Comparison of ENCODE assay signal across 20 mouse cellular contexts in genomic region chr13:63397420-63397819, GRCm38 (mm10).
DNase-seq lines count a peak whose midpoint lies in the region; ATAC-seq and TF ChIP-seq lines count a peak whose summit lies in the region.
"Had no signal": no experiment of that assay in that cellular context is flagged by ENCODE, and none has a peak within 500 bp of the region (broad histone marks: within the 10 kb centered on the region; RNA-seq: fewer than 3 reads in every experiment).

No protein-coding gene starts in this region.

- H3K36me3 ChIP-seq in heart, embryonic 10.5 days = 0 out of 2 replicates have a peak, but pooled peaks cover 2% of the 10 kb centered on the region
- H3K36me3 ChIP-seq in liver, adult 2 months (ENCODE audit: control insufficient read depth, insufficient read depth, low read length) = no peaks in the 10 kb centered on the region
- H3K36me3 ChIP-seq in liver, embryonic 12.5 days = 0 out of 2 replicates have a peak, but pooled peaks cover 4% of the 10 kb centered on the region
- H3K36me3 ChIP-seq: neural tube, embryonic 15.5 days had no signal

- no peaks in the 10 kb centered on the region for H3K27me3 ChIP-seq in heart, embryonic 10.5 days (ENCODE audit: insufficient read depth, poor library complexity, severe bottlenecking)
- no peaks in the 10 kb centered on the region for H3K27me3 ChIP-seq in liver, adult 2 months (ENCODE audit: control insufficient read depth, insufficient read depth, low read length)
- no peaks in the 10 kb centered on the region for H3K27me3 ChIP-seq in liver, embryonic 12.5 days (replicated peaks)
- H3K27me3 ChIP-seq: hindbrain, embryonic 12.5 days; midbrain, embryonic 13.5 days; neural tube, embryonic 15.5 days had no signal

- no peak for ATAC-seq in liver, embryonic 12.5 days
- ATAC-seq: activated CD4-positive, CD25-positive, alpha-beta regulatory T cell, adult 4 months; forebrain, embryonic 14.5 days; midbrain, embryonic 13.5 days had no signal

- DNase-seq in heart, adult 11 months = peak; percentile 92
- DNase-seq in heart, embryonic 10.5 days (ENCODE audit: low spot score) = no peak
- DNase-seq in liver, adult 2 months (ENCODE audit: extremely low read depth, low read depth, low spot score) = peak; percentile 93
- DNase-seq in adipocyte (ENCODE audit: low spot score) = peak; percentile 71
- DNase-seq in lung, postnatal 25 days (ENCODE audit: low spot score) = peak; percentile 57
- DNase-seq in adrenal gland, adult 18-20 months (ENCODE audit: low spot score in 2 of 2) = no peak
- DNase-seq: cerebellum, postnatal 14 days; embryo, embryonic 11 days; right cerebral cortex, postnatal 25 days; thymus, postnatal 14 days had no signal

- no peaks in the 10 kb centered on the region for H3K79me2 ChIP-seq in liver, adult 2 months (ENCODE audit: control insufficient read depth, insufficient read depth, low read length)

- 91% methylated on average over 1 of the region's 1 CpGs for WGBS in heart, embryonic 10.5 days
- 18% methylated on average over 1 of the region's 1 CpGs for WGBS in liver, adult 2 months
- WGBS in liver, embryonic 12.5 days (ENCODE audit: insufficient replicate concordance) = 87% methylated on average over 1 of the region's 1 CpGs

- H3K4me2 ChIP-seq in liver, embryonic 12.5 days = no peak overlapping the region
- H3K4me2 ChIP-seq: hindbrain, embryonic 12.5 days; midbrain, embryonic 13.5 days; neural tube, embryonic 15.5 days had no signal

- no peaks in the 10 kb centered on the region for H3K9me3 ChIP-seq in heart, embryonic 10.5 days
- H3K9me3 ChIP-seq in liver, embryonic 12.5 days (replicated peaks) = no peaks in the 10 kb centered on the region
- H3K9me3 ChIP-seq: hindbrain, embryonic 12.5 days; midbrain, embryonic 13.5 days; neural tube, embryonic 15.5 days had no signal

- H3K4me1 ChIP-seq in heart, embryonic 10.5 days = no peaks in the 10 kb centered on the region
- peaks cover 9% of the 10 kb centered on the region for H3K4me1 ChIP-seq in liver, adult 2 months (ENCODE audit: control insufficient read depth, insufficient read depth, low read length)
- H3K4me1 ChIP-seq in liver, embryonic 12.5 days = no peaks in the 10 kb centered on the region
- H3K4me1 ChIP-seq: hindbrain, embryonic 12.5 days; midbrain, embryonic 13.5 days; neural tube, embryonic 15.5 days had no signal

- no peak overlapping the region for H3K9ac ChIP-seq in liver, adult 2 months (ENCODE audit: low read depth, low read length)
- no peak overlapping the region for H3K9ac ChIP-seq in liver, embryonic 12.5 days
- H3K9ac ChIP-seq: hindbrain, embryonic 12.5 days; liver, embryonic 14.5 days; midbrain, embryonic 13.5 days; neural tube, embryonic 15.5 days had no signal

- TF ChIP-seq POLR2A in liver, adult 2 months (IDR thresholded peaks at IDR 0.05; ENCODE audit: extremely low read depth, insufficient read depth, low read length) = no peak

- H3K27ac ChIP-seq in heart, embryonic 10.5 days = no peak overlapping the region
- H3K27ac ChIP-seq in liver, adult 2 months (replicated peaks; ENCODE audit: insufficient read depth, low read depth, low read length) = peak overlapping the region; percentile 86
- no peak overlapping the region for H3K27ac ChIP-seq in liver, embryonic 12.5 days
- H3K27ac ChIP-seq: hindbrain, embryonic 12.5 days; layer of hippocampus, adult 2 months; left cerebral cortex, adult 2 months; liver, embryonic 14.5 days; midbrain, embryonic 13.5 days; neural tube, embryonic 15.5 days had no signal

- no peak overlapping the region for H3K4me3 ChIP-seq in heart, embryonic 10.5 days
- no peak overlapping the region for H3K4me3 ChIP-seq in liver, adult 2 months (ENCODE audit: insufficient read depth, low read depth, low read length)
- no peak overlapping the region for H3K4me3 ChIP-seq in liver, embryonic 12.5 days
- H3K4me3 ChIP-seq: hindbrain, embryonic 12.5 days; layer of hippocampus, adult 2 months; left cerebral cortex, adult 2 months; midbrain, embryonic 13.5 days; myocyte; neural tube, embryonic 15.5 days had no signal

- no peak for TF ChIP-seq CTCF in liver, adult 2 months (IDR thresholded peaks at IDR 0.05; ENCODE audit: low read depth, low read length)

Comparison
In these comparisons a context has a peak if more than half of its experiments do, and no peak if none do; other contexts are left out.
1. DNase-seq: peak in heart, adult 11 months (single experiment), liver, adult 2 months (single experiment), adipocyte (single experiment) and lung, postnatal 25 days (single experiment); none in heart, embryonic 10.5 days (single experiment) and adrenal gland, adult 18-20 months (0 of 2).